Mouse (Mus musculus): ENCODE measurements around the gene Grid2. TPM values are rescaled to one million over a fixed set of nuclear protein-coding genes. Genes with fewer than 3 reads are reported as not detected.

Gene Grid2
- polyA plus RNA-seq, 1 experiment: 0.04 TPM

- H3K36me3 ChIP-seq (ENCODE audit: control insufficient read depth, insufficient read depth, low read length): no peaks in the 10 kb centered on the region
- no peak overlapping the region for H3K4me3 ChIP-seq (ENCODE audit: control insufficient read depth, insufficient read depth, low read length)
- DNase-seq: no peak
- 86% methylated on average over 3 of the region's 3 CpGs for WGBS
- no peak for TF ChIP-seq POLR2A (IDR thresholded peaks at IDR 0.05; ENCODE audit: control insufficient read depth, extremely low read depth, insufficient read depth, low read length, poor library complexity)
- TF ChIP-seq CTCF (IDR thresholded peaks at IDR 0.05; ENCODE audit: borderline replicate concordance, control insufficient read depth, extremely low read depth, insufficient read depth, low read length, poor library complexity): no peak
- no peak overlapping the region for H3K27ac ChIP-seq (ENCODE audit: control insufficient read depth, insufficient read depth, low read length)
- no peaks in the 10 kb centered on the region for H3K4me1 ChIP-seq (replicated peaks; ENCODE audit: control insufficient read depth, insufficient read depth, low read length)
- no peaks in the 10 kb centered on the region for H3K27me3 ChIP-seq (ENCODE audit: control insufficient read depth, insufficient read depth, low read length)
These were observed 1224.2 kb downstream of the Grid2 start for GRCm38 (mm10) chr6:64479884-64480283.

- DNase-seq: no peak
- H3K4me3 ChIP-seq (ENCODE audit: control insufficient read depth, insufficient read depth, low read length): no peak overlapping the region
- TF ChIP-seq POLR2A (IDR thresholded peaks at IDR 0.05; ENCODE audit: control insufficient read depth, extremely low read depth, insufficient read depth, low read length, poor library complexity): no peak
- no peak for TF ChIP-seq CTCF (IDR thresholded peaks at IDR 0.05; ENCODE audit: borderline replicate concordance, control insufficient read depth, extremely low read depth, insufficient read depth, low read length, poor library complexity)
- H3K27me3 ChIP-seq (ENCODE audit: control insufficient read depth, insufficient read depth, low read length): no peaks in the 10 kb centered on the region
- WGBS: 66% methylated on average over 2 of the region's 2 CpGs
- H3K36me3 ChIP-seq (ENCODE audit: control insufficient read depth, insufficient read depth, low read length): no peaks in the 10 kb centered on the region
- H3K27ac ChIP-seq (ENCODE audit: control insufficient read depth, insufficient read depth, low read length): no peak overlapping the region
- H3K4me1 ChIP-seq (replicated peaks; ENCODE audit: control insufficient read depth, insufficient read depth, low read length): no peaks in the 10 kb centered on the region
These were observed 1224.9 kb downstream of the Grid2 start for GRCm38 (mm10) chr6:64480592-64480991.

GRCm38 (mm10) chr6:64490313-64491067 lies 1234.8 kb downstream of the Grid2 start:
- no peak for TF ChIP-seq CTCF (IDR thresholded peaks at IDR 0.05; ENCODE audit: borderline replicate concordance, control insufficient read depth, extremely low read depth, insufficient read depth, low read length, poor library complexity)
- no peak for TF ChIP-seq POLR2A (IDR thresholded peaks at IDR 0.05; ENCODE audit: control insufficient read depth, extremely low read depth, insufficient read depth, low read length, poor library complexity)
- H3K27me3 ChIP-seq (ENCODE audit: control insufficient read depth, insufficient read depth, low read length): no peaks in the 10 kb centered on the region
- no peaks in the 10 kb centered on the region for H3K4me1 ChIP-seq (replicated peaks; ENCODE audit: control insufficient read depth, insufficient read depth, low read length)
- no peak overlapping the region for H3K27ac ChIP-seq (ENCODE audit: control insufficient read depth, insufficient read depth, low read length)
- WGBS: 79% methylated on average over 4 of the region's 4 CpGs
- H3K4me3 ChIP-seq (ENCODE audit: control insufficient read depth, insufficient read depth, low read length): no peak overlapping the region
- H3K36me3 ChIP-seq (ENCODE audit: control insufficient read depth, insufficient read depth, low read length): no peaks in the 10 kb centered on the region
- no peak for DNase-seq

GRCm38 (mm10) chr6:64504394-64504793 lies 1248.7 kb downstream of the Grid2 start:
- H3K4me3 ChIP-seq (ENCODE audit: control insufficient read depth, insufficient read depth, low read length): no peak overlapping the region
- DNase-seq: no peak
- no peak for TF ChIP-seq POLR2A (IDR thresholded peaks at IDR 0.05; ENCODE audit: control insufficient read depth, extremely low read depth, insufficient read depth, low read length, poor library complexity)
- TF ChIP-seq CTCF (IDR thresholded peaks at IDR 0.05; ENCODE audit: borderline replicate concordance, control insufficient read depth, extremely low read depth, insufficient read depth, low read length, poor library complexity): no peak
- 4% methylated on average over 1 of the region's 1 CpGs for WGBS
- no peak overlapping the region for H3K27ac ChIP-seq (ENCODE audit: control insufficient read depth, insufficient read depth, low read length)
- no peaks in the 10 kb centered on the region for H3K27me3 ChIP-seq (ENCODE audit: control insufficient read depth, insufficient read depth, low read length)
- H3K4me1 ChIP-seq (replicated peaks; ENCODE audit: control insufficient read depth, insufficient read depth, low read length): no peaks in the 10 kb centered on the region
- H3K36me3 ChIP-seq (ENCODE audit: control insufficient read depth, insufficient read depth, low read length): no peaks in the 10 kb centered on the region

DNA sequence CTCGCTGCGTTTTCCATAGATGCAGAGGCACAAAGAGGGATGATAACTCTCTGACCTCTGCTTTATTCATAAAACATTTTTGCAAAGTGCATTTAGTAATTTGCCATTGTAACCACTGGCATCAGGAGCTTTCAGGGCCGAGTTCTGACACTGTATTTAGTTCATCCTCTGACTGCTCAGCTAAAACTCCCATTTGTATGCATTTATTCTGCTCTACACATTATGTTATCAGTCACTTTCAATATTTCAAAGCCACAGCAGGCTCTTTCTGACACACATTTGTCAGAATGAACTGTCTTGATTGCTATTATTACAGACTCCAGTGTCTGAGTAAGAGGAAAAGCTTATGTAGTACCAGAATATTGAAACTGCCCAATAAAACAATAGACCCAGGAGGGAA lies 1286.5 kb downstream of the Grid2 start:
- Histone ChIP-seq H3K27me3 (ENCODE audit: control insufficient read depth, insufficient read depth, low read length) (no peaks in the 10 kb centered on the region), H3K4me3 (ENCODE audit: control insufficient read depth, insufficient read depth, low read length) (no peak overlapping the region), H3K36me3 (ENCODE audit: control insufficient read depth, insufficient read depth, low read length) (no peaks in the 10 kb centered on the region), H3K4me1 (replicated peaks; ENCODE audit: control insufficient read depth, insufficient read depth, low read length) (no peaks in the 10 kb centered on the region), H3K27ac (ENCODE audit: control insufficient read depth, insufficient read depth, low read length) (no peak overlapping the region)
- no peak for DNase-seq
- TF ChIP-seq CTCF (IDR thresholded peaks at IDR 0.05; ENCODE audit: borderline replicate concordance, control insufficient read depth, extremely low read depth, insufficient read depth, low read length, poor library complexity) (no peak), POLR2A (IDR thresholded peaks at IDR 0.05; ENCODE audit: control insufficient read depth, extremely low read depth, insufficient read depth, low read length, poor library complexity) (no peak)
- WGBS: 87% methylated on average over 3 of the region's 3 CpGs

- DNase-seq: no peak
- no peaks in the 10 kb centered on the region for H3K27me3 ChIP-seq (ENCODE audit: control insufficient read depth, insufficient read depth, low read length)
- TF ChIP-seq POLR2A (IDR thresholded peaks at IDR 0.05; ENCODE audit: control insufficient read depth, extremely low read depth, insufficient read depth, low read length, poor library complexity) (no peak), CTCF (IDR thresholded peaks at IDR 0.05; ENCODE audit: borderline replicate concordance, control insufficient read depth, extremely low read depth, insufficient read depth, low read length, poor library complexity) (no peak)
- H3K4me3 ChIP-seq (ENCODE audit: control insufficient read depth, insufficient read depth, low read length): no peak overlapping the region
- H3K4me1 ChIP-seq (replicated peaks; ENCODE audit: control insufficient read depth, insufficient read depth, low read length): no peaks in the 10 kb centered on the region
- no peaks in the 10 kb centered on the region for H3K36me3 ChIP-seq (ENCODE audit: control insufficient read depth, insufficient read depth, low read length)
- no peak overlapping the region for H3K27ac ChIP-seq (ENCODE audit: control insufficient read depth, insufficient read depth, low read length)
- WGBS: 79% methylated on average over 3 of the region's 3 CpGs
These were observed 1298.0 kb downstream of the Grid2 start for GRCm38 (mm10) chr6:64553645-64554044.
